Mouse (Mus musculus) layer of hippocampus, adult 9-10 months (tissue): Measurements from ENCODE around the gene Cep55.

Experiments used
- DNase-seq: peaks from one replicate; pipeline ENCODE4 v3.0.0; 2022; ENCODE audit warnings: low spot score

Gene Cep55

GRCm38 (mm10) chr19:38096858-38097758 lies 42.3 kb downstream of the Cep55 start, which contains the start of gene Ffar4:
Gene Ffar4, plus strand, starts transcription at chr19:38097071.
- DNase-seq = no peak

DNA sequence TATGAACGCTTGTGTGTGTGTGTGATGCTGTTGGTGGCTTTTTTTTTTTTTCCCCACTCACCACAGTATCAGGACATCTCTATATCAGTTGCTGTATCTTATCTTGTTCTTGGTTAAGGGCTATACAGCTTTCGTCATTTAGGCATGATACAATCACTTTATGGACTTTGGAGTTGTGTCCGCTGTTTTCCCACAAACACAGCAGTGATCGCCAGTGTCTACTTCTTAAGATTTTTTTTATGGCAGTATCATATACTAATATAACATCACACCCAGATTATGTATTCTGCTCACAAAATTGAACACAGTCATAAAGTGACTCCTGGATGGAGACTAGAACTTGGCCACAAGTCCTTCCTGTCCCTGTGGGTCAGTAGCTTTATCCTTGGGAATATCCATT lies 53.1 kb downstream of the Cep55 start:
- no peak for DNase-seq

- no peak for DNase-seq
These were observed 54.9 kb downstream of the Cep55 start for GRCm38 (mm10) chr19:38109506-38110242.

DNA sequence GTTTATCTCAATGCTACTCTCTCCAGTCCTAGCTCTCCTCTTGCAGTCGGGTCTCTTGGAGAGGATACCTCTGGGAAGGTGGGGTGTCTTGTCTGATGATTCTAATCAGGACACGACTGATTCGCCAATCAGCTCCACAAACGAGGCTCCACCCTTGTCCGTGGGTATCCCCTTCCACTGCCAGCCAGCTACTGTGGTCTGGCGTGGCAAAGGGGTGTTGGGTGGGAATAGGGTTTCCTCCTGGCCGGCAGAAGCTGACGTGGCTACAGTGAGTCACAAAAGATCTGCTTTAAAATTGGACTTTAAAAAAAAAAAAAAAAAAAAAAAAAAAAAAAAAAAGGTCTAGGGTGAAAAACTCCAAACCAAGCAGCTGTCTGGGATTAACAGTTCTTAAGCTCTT lies 56.2 kb downstream of the Cep55 start:
- no peak for DNase-seq

DNA sequence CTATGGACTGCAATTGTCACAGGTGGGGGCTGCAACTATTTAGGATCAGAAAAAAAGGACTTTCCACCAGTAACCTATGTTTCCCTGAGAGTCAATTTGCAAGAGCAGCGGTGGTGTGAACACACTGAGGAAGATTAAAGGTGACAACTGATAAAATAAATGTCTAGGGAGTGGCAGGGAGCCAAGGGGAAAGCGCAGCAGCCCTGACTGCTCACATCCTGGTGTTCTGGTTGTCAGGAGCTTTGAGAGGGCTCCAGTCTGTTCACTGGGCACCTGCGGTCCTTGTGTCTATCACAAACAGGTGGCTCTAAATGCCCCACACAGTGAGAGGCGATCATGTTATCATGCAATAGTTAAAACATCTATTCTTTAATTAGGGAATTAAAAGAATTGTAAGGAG lies 57.8 kb downstream of the Cep55 start:
- no peak for DNase-seq

GRCm38 (mm10) chr19:38114834-38115491 lies 60.2 kb downstream of the Cep55 start:
- DNase-seq = no peak

DNA sequence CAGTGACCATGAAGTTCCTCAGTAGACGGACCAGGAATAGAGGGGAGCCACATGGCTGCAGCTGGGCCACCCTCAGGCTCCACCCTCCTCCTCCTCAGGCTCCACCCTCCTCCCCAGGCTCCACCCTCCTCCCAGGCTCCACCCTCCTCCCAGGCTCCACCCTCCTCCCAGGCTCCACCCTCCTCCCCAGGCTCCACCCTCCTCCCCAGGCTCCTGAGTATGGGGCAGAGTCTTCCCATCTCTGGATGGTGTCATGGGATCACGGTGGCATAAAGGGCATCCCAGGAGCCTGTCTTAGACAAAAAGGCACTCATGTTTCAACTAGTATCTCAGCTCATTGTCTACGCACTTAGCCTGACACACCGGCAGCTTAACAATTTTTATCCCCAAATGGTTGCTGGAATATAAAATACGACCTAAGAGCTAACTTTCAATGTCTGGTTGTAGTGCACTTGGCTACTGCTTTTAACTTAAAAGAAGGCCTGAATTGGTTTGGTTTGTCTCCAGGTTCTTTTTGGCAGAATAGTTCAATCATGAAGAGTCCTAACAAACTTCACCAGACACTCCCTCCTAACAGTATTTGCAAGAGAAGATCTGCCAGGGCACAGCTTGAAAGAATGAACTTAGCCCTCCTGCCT lies 65.4 kb downstream of the Cep55 start:
- DNase-seq = no peak

- no peak for DNase-seq
These were observed 69.1 kb downstream of the Cep55 start for GRCm38 (mm10) chr19:38123921-38124320.
